Mouse (Mus musculus) MEL (cell line): Measurements from ENCODE around the gene 1810013L24Rik. TPM values are rescaled to one million over a fixed set of nuclear protein-coding genes. Genes with fewer than 3 reads are reported as not detected.

Source experiments
- DNase-seq: peaks from one replicate; pipeline ENCODE4 v3.0.0; 2011; ENCODE audit warnings: low read depth, low spot score
- H3K27ac ChIP-seq: 2 replicates; pipeline ENCODE4 v1.5.1; 2012; ENCODE audit warnings: low read depth, mild to moderate bottlenecking, control low read depth, low read length, moderate library complexity; ENCODE audit not compliant: control insufficient read depth
- H3K27me3 ChIP-seq, 2 experiments: fragments of 150-350 bp in 1 of 2; sonication (generic) in 1 of 2; 2 replicates each; pipeline ENCODE4 v1.6.1; 2012; ENCODE audit warnings: low read length in 2 of 2, mild to moderate bottlenecking in 2 of 2, improper control_type of control experiment in 1 of 2, moderate library complexity in 1 of 2; ENCODE audit not compliant: insufficient read depth in 2 of 2, control insufficient read depth in 1 of 2
- H3K36me3 ChIP-seq, 2 experiments: 2 replicates each; pipeline ENCODE4 v1.6.1; 2012 to 2014; ENCODE audit warnings: low read length in 2 of 2, improper control_type of control experiment in 1 of 2, inconsistent platforms in 1 of 2, mild to moderate bottlenecking in 1 of 2; ENCODE audit not compliant: insufficient read depth in 2 of 2, control insufficient read depth in 1 of 2
- H3K4me1 ChIP-seq, 2 experiments: fragments of 150-350 bp in 1 of 2; sonication (generic) in 1 of 2; 2 replicates each; pipeline ENCODE4 v1.6.1; 2012; ENCODE audit warnings: low read length in 2 of 2, improper control_type of control experiment in 1 of 2, mild to moderate bottlenecking in 1 of 2; ENCODE audit not compliant: insufficient read depth in 2 of 2, control insufficient read depth in 1 of 2
- H3K4me3 ChIP-seq, 2 experiments: fragments of 150-350 bp in 1 of 2; sonication (generic) in 1 of 2; 2 replicates each; pipeline ENCODE4 v1.5.1; 2012; ENCODE audit warnings: low read depth in 2 of 2, low read length in 2 of 2, mild to moderate bottlenecking in 2 of 2, moderate library complexity in 2 of 2, control low read depth in 1 of 2, improper control_type of control experiment in 1 of 2; ENCODE audit not compliant: control insufficient read depth in 1 of 2, insufficient read depth in 1 of 2
- H3K79me2 ChIP-seq: 2 replicates; pipeline ENCODE4 v1.6.1; 2012; ENCODE audit warnings: mild to moderate bottlenecking, low read length, moderate library complexity; ENCODE audit not compliant: control insufficient read depth, poor library complexity, insufficient read depth
- H3K9ac ChIP-seq: 2 replicates; pipeline ENCODE4 v1.6.1; 2012; ENCODE audit warnings: low read depth, mild to moderate bottlenecking, control low read depth, low read length, moderate library complexity; ENCODE audit not compliant: control insufficient read depth, poor library complexity, severe bottlenecking
- H3K9me3 ChIP-seq: fragments of 150-350 bp; sonication (generic); replicated peaks from 2 replicates; pipeline ENCODE4 v1.6.1; 2012; ENCODE audit warnings: mild to moderate bottlenecking, low read length, improper control_type of control experiment, moderate library complexity; ENCODE audit not compliant: insufficient read depth
- BHLHE40 ChIP-seq: IDR thresholded peaks from 2 replicates; pipeline ENCODE4 v1.6.1; 2012; ENCODE audit warnings: low read depth, mild to moderate bottlenecking, inconsistent platforms, low read length, improper control_type of control experiment, borderline replicate concordance
- CHD2 ChIP-seq: IDR thresholded peaks from 2 replicates; pipeline ENCODE4 v1.6.1; 2011; ENCODE audit warnings: low read length, improper control_type of control experiment
- E2F4 ChIP-seq: IDR thresholded peaks from 2 replicates; pipeline ENCODE4 v1.6.1; 2011; ENCODE audit warnings: low read depth, low read length, improper control_type of control experiment, borderline replicate concordance
- EP300 ChIP-seq, 2 experiments: IDR thresholded peaks; 2 replicates each; pipeline ENCODE4 v1.6.1; 2011; ENCODE audit warnings: improper control_type of control experiment in 2 of 2, low read length in 2 of 2, low read depth in 1 of 2, mild to moderate bottlenecking in 1 of 2
- GABPA ChIP-seq: IDR thresholded peaks from 2 replicates; pipeline ENCODE4 v1.6.1; 2012; ENCODE audit warnings: low read depth, mild to moderate bottlenecking, inconsistent platforms, low read length, improper control_type of control experiment, moderate library complexity
- HCFC1 ChIP-seq: IDR thresholded peaks from 2 replicates; pipeline ENCODE4 v1.6.1; 2012; ENCODE audit warnings: low read depth, mild to moderate bottlenecking, inconsistent platforms, low read length, improper control_type of control experiment, moderate library complexity
- JUND ChIP-seq: IDR thresholded peaks from 2 replicates; pipeline ENCODE4 v1.6.1; 2011; ENCODE audit warnings: low read depth, mild to moderate bottlenecking, improper control_type of control experiment, low read length
- MAFK ChIP-seq: IDR thresholded peaks from 2 replicates; pipeline ENCODE4 v1.6.1; 2011; ENCODE audit warnings: low read depth, mild to moderate bottlenecking, low read length, improper control_type of control experiment, borderline replicate concordance
- MAX ChIP-seq: IDR thresholded peaks from 2 replicates; pipeline ENCODE4 v1.6.1; 2011; ENCODE audit warnings: low read length, improper control_type of control experiment
- MXI1 ChIP-seq: IDR thresholded peaks from 2 replicates; pipeline ENCODE4 v1.6.1; 2011; ENCODE audit warnings: mild to moderate bottlenecking, low read depth, low read length, improper control_type of control experiment
- MYC ChIP-seq: IDR thresholded peaks from 2 replicates; pipeline ENCODE4 v1.6.1; 2011; ENCODE audit warnings: low read depth, mild to moderate bottlenecking, low read length, improper control_type of control experiment, moderate library complexity
- RAD21 ChIP-seq: IDR thresholded peaks from 2 replicates; pipeline ENCODE4 v1.6.1; 2011; ENCODE audit warnings: mild to moderate bottlenecking, low read depth, low read length, improper control_type of control experiment
- RCOR1 ChIP-seq: IDR thresholded peaks from 2 replicates; pipeline ENCODE4 v1.6.1; 2012; ENCODE audit warnings: low read depth, mild to moderate bottlenecking, inconsistent platforms, low read length, improper control_type of control experiment
- SIN3A ChIP-seq: IDR thresholded peaks from 2 replicates; pipeline ENCODE4 v1.6.1; 2012; ENCODE audit warnings: low read length, improper control_type of control experiment, inconsistent platforms
- TAL1 ChIP-seq: IDR thresholded peaks from 2 replicates; pipeline ENCODE4 v1.6.1; 2012; ENCODE audit warnings: mild to moderate bottlenecking, inconsistent platforms, low read length, moderate library complexity, mixed read lengths
- TCF12 ChIP-seq: IDR thresholded peaks from 2 replicates; pipeline ENCODE4 v1.6.1; 2014; ENCODE audit warnings: low read depth, mild to moderate bottlenecking, inconsistent platforms, low read length, improper control_type of control experiment, moderate library complexity
- USF1 ChIP-seq: IDR thresholded peaks from 2 replicates; pipeline ENCODE4 v1.6.1; 2014; ENCODE audit warnings: low read depth, mild to moderate bottlenecking, inconsistent platforms, low read length, improper control_type of control experiment, moderate library complexity
- USF2 ChIP-seq, 2 experiments: IDR thresholded peaks; 2 replicates each; pipeline ENCODE4 v1.6.1; 2011 to 2012; ENCODE audit warnings: improper control_type of control experiment in 2 of 2, low read length in 2 of 2, borderline replicate concordance in 1 of 2, inconsistent platforms in 1 of 2, low read depth in 1 of 2, mild to moderate bottlenecking in 1 of 2; ENCODE audit not compliant: insufficient read depth in 1 of 2
- ZKSCAN1 ChIP-seq: IDR thresholded peaks from 2 replicates; pipeline ENCODE4 v1.6.1; 2012; ENCODE audit warnings: low read depth, mild to moderate bottlenecking, inconsistent platforms, low read length, improper control_type of control experiment, moderate library complexity
- ZMIZ1 ChIP-seq: IDR thresholded peaks from 2 replicates; pipeline ENCODE4 v1.6.1; 2012; ENCODE audit warnings: low read depth, mild to moderate bottlenecking, inconsistent platforms, low read length, improper control_type of control experiment, moderate library complexity
- polyA plus RNA-seq, 2 experiments: library from polyadenylated mRNA; stranded (reverse) in 1 of 2; unstranded in 1 of 2; fragments of >175 nt in 1 of 2; fragments of >200 nt in 1 of 2; gene quantifications; 2 replicates each; pipeline versions ENCODE4 v1.2.1 to v1.2.4; 2012; ENCODE audit warnings: low replicate concordance in 2 of 2, low read depth in 1 of 2; ENCODE audit not compliant: insufficient read length in 2 of 2, insufficient read depth in 1 of 2, missing spikeins in 1 of 2
- total RNA-seq: library from RNA; depleted of rRNA; stranded (reverse); fragments of 300-350 nt; gene quantifications from 2 replicates; pipeline ENCODE4 v1.2.3, GENCODE M21; 2012

The 1810013L24Rik gene
- total and polyA plus RNA-seq, 3 experiments, result 27.6 to 154 (median 29.9) TPM

GRCm38 (mm10) chr16:8821429-8821828 is 8.5 kb upstream of the 1810013L24Rik start:
- Histone ChIP-seq H3K9me3 (no peaks in the 10 kb centered on the region), H3K27me3 (no peaks in the 10 kb centered on the region), H3K36me3 (peaks cover 0 to 15% of the 10 kb centered on the region in 2 experiments; a peak in 2 of 4 replicates), H3K4me1 (peaks cover 11 to 13% of the 10 kb centered on the region in 2 experiments), H3K79me2 (no peaks in the 10 kb centered on the region), H3K9ac (no peak overlapping the region), H3K4me3 (no peak overlapping the region), H3K27ac (no peak overlapping the region; the same call in 1 of the 2 replicates)
- DNase-seq, result peak; percentile 58
- TF ChIP-seq HCFC1 (no peak), MXI1 (peak; percentile 46; the same call in 1 of the 2 replicates), EP300 (IDR thresholded peaks at IDR 0.05; ENCODE audit: low read depth in 1 of 2, low read length in 2 of 2) (peak in 1 of 2 experiments; percentile 4; a peak in 1 of 4 replicates), RCOR1 (no peak), TCF12 (peak; percentile 38; the same call in 1 of the 2 replicates), MAX (0 out of 2 replicates have a peak, but pooled peaks have one; percentile 21), BHLHE40 (no peak), USF1 (peak; percentile 65; the same call in 1 of the 2 replicates)

GRCm38 (mm10) chr16:8822586-8822985 is 7.3 kb upstream of the 1810013L24Rik start:
- Histone ChIP-seq H3K4me3 (no peak overlapping the region), H3K9ac (no peak overlapping the region), H3K27me3 (no peaks in the 10 kb centered on the region), H3K4me1 (peaks cover 11 to 13% of the 10 kb centered on the region in 2 experiments), H3K36me3 (peaks cover 0 to 15% of the 10 kb centered on the region in 2 experiments; a peak in 2 of 4 replicates), H3K27ac (no peak overlapping the region), H3K79me2 (no peaks in the 10 kb centered on the region), H3K9me3 (no peaks in the 10 kb centered on the region)
- TF ChIP-seq TAL1 (no peak), RAD21 (no peak), BHLHE40 (no peak), SIN3A (no peak), JUND (no peak), GABPA (no peak), ZMIZ1 (no peak), CHD2 (no peak), MYC (no peak), MXI1 (no peak), USF2 (IDR thresholded peaks at IDR 0.05; ENCODE audit: borderline replicate concordance in 1 of 2, insufficient read depth in 1 of 2, low read depth in 1 of 2, low read length in 2 of 2) (no peak), E2F4 (no peak), MAFK (no peak), HCFC1 (no peak), ZKSCAN1 (no peak)
- no peak for DNase-seq
